Mouse (Mus musculus) erythroblast, embryonic 14.5 days (primary cell): ENCODE measurements around the gene Shmt1.

Experiments
- GATA1 ChIP-seq: IDR thresholded peaks from 2 replicates; pipeline ENCODE4 v1.6.1; 2012; ENCODE audit warnings: low read length, inconsistent platforms, mixed read lengths
- TAL1 ChIP-seq: IDR thresholded peaks from 3 replicates; pipeline ENCODE4 v1.6.1; 2012; ENCODE audit warnings: low read length, inconsistent platforms, mixed read lengths

DNA sequence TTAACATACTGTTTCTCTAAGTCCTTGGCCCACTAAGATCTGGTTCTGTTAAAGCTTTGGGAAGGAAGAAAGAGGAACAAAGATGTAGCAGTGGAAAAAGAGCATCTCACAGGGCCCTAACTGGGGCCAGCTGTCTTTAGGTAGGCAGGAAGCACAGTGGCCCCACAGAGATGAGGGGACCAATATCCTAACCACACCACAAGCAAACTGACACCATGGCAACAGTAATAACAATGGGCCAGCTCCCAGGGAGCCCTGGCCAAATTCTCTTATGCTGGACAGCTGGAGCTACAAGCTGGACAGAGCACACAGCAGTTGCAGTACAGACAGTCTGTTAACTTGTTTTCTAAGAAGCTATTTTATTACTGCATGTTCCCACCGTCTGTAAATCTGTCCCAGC is 23.9 kb downstream of the Shmt1 start:
- TF ChIP-seq TAL1 (no peak), GATA1 (no peak)
